Mouse (Mus musculus) lung, postnatal 0 days (tissue): ENCODE measurements around the gene Apoc1.

Source experiments
- CTCF ChIP-seq: IDR thresholded peaks from 2 replicates; pipeline ENCODE4 v1.5.1; 2016; ENCODE audit warnings: antibody characterized with exemption, mild to moderate bottlenecking
- EP300 ChIP-seq: IDR thresholded peaks from 2 replicates; pipeline ENCODE4 v1.6.1; 2016; ENCODE audit warnings: antibody characterized with exemption, mild to moderate bottlenecking, control low read depth

DNA sequence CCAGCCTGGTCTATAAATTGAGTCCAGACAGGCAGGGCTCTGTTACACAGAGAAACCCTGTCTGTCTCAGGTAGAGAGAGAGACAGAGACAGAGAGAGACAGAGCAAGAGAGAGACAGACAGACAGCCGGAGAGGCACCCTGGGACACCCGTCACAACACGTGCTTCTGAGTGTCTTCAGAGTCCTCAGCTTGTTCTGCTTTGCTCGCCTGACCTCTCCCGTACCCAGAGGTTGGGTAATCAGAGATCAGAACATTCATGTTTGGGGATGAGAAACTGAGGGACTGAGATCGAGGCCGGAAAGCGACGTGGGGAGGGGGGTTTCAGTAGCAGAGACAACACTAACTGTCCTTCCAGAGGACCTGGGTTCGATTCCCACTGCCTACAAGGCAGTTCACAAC is 16.6 kb downstream of the Apoc1 start:
- TF ChIP-seq EP300 (no peak), CTCF (no peak)
